Mouse (Mus musculus) intestine, postnatal 0 days (tissue): ENCODE results near the gene 4930415O20Rik. TPM values are rescaled to one million over a fixed set of nuclear protein-coding genes. Genes with fewer than 3 reads are reported as not detected.

ENCODE experiments used
- ATAC-seq: fragments of 200-750 bp; cut with Nextera tagmentation; 2 replicates; pipeline ENCODE4 v1.8.0; 2017; ENCODE audit warnings: mild to moderate bottlenecking, moderate TSS enrichment, moderate library complexity
- H3K27ac ChIP-seq: fragments of 300-500 bp; sonication (generic); 2 replicates; pipeline ENCODE4 v1.5.1; 2014; ENCODE audit warnings: mild to moderate bottlenecking, low read depth, low read length, moderate library complexity
- H3K27me3 ChIP-seq: fragments of 300-500 bp; sonication (generic); replicated peaks from 2 replicates; pipeline ENCODE4 v1.6.1; 2014; ENCODE audit warnings: low read length, mixed read lengths; ENCODE audit not compliant: control insufficient read depth, insufficient read depth
- H3K36me3 ChIP-seq: fragments of 300-500 bp; sonication (generic); 2 replicates; pipeline ENCODE4 v1.6.1; 2014; ENCODE audit warnings: mild to moderate bottlenecking, moderate library complexity; ENCODE audit not compliant: control insufficient read depth, insufficient read depth
- H3K4me1 ChIP-seq: fragments of 300-500 bp; sonication (generic); replicated peaks from 2 replicates; pipeline ENCODE4 v1.6.1; 2014; ENCODE audit warnings: antibody characterized with exemption, low read length, mixed read lengths; ENCODE audit not compliant: control insufficient read depth, insufficient read depth
- H3K4me2 ChIP-seq: fragments of 300-500 bp; sonication (generic); replicated peaks from 2 replicates; pipeline ENCODE4 v1.6.1; 2014; ENCODE audit warnings: low read depth, mild to moderate bottlenecking, moderate library complexity
- H3K4me3 ChIP-seq: fragments of 300-500 bp; sonication (generic); 2 replicates; pipeline ENCODE4 v1.5.1; 2014; ENCODE audit warnings: low read depth, low read length
- H3K9ac ChIP-seq: fragments of 300-500 bp; sonication (generic); 2 replicates; pipeline ENCODE4 v1.6.1; 2014; ENCODE audit warnings: mild to moderate bottlenecking, low read depth, low read length
- H3K9me3 ChIP-seq: fragments of 300-500 bp; sonication (generic); 2 replicates; pipeline ENCODE4 v1.6.1; 2016; ENCODE audit warnings: mixed run types; ENCODE audit not compliant: control insufficient read depth
- CTCF ChIP-seq: sonication (generic); IDR thresholded peaks from 2 replicates; pipeline ENCODE4 v1.5.1; 2016; ENCODE audit warnings: low read depth, mild to moderate bottlenecking, control low read depth, antibody characterized with exemption, moderate library complexity
- WGBS: fragments of 180-500 bp; shearing (Covaris S2); extraction: QIAGEN DNeasy Blood & Tissue Kit; methylation state at CpG from one replicate; pipeline ENCODE4 v1.1.7; 2014; 5-methylcytosine and 5-hydroxymethylcytosine counted together
- polyA plus RNA-seq: library from polyadenylated mRNA; unstranded; fragments of >200 nt; fragmentation: Nextera tagmentation; extraction: Ambion mirVana; gene quantifications from 2 replicates; pipeline ENCODE4 v1.2.1, GENCODE M21; 2015

The 4930415O20Rik gene
- polyA plus RNA-seq, 1 experiment from 2014 or later: not detected

GRCm38 (mm10) chr15:98630540-98630939 is 59.7 kb downstream of the 4930415O20Rik start, which contains the start of gene Cacnb3:
Gene Cacnb3, plus strand, starts transcription at chr15:98630840.
- Histone ChIP-seq H3K4me2 (peak within 1 kb of the TSS; percentile 99), H3K4me1 (0 out of 2 replicates have a peak, but pooled peaks cover 4% of the 10 kb centered on the region), H3K36me3 (no peaks in the 10 kb centered on the region), H3K9me3 (no peaks in the 10 kb centered on the region), H3K4me3 (peak within 1 kb of the TSS; percentile 39), H3K27me3 (peaks cover 26% of the 10 kb centered on the region; the same call in 1 of the 2 replicates), H3K27ac (no peak within 1 kb of the TSS), H3K9ac (no peak within 1 kb of the TSS)
- ATAC-seq: no peak
- TF ChIP-seq CTCF: no peak
- 40% methylated on average over 4 of the region's 4 CpGs for WGBS

DNA sequence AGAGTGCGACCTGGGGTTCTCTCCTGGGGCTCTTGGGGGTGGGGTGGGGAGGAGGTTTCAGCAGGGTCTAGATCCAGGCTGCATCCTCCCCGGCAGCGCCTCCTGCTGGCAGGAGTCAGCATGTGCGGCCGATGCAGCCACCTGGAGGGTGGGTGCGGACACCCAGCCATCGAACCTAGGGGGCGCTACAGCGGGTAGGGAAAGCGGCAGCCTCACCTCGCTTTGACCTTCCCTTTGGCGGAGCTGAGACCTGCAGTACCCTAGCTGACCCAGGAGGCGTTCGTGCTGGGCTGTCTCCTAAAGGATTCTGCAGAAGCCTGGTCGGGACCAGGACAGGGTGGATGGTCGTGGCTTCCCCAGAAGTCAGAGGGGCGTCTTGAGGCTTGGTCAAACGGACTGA is 60.7 kb downstream of the 4930415O20Rik start:
- TF ChIP-seq CTCF: peak; percentile 96
- Histone ChIP-seq H3K27ac (no peak overlapping the region), H3K9me3 (no peaks in the 10 kb centered on the region), H3K9ac (no peak overlapping the region), H3K4me1 (0 out of 2 replicates have a peak, but pooled peaks cover 4% of the 10 kb centered on the region), H3K27me3 (peaks cover 28% of the 10 kb centered on the region; the same call in 1 of the 2 replicates), H3K4me3 (peak overlapping the region; percentile 39), H3K4me2 (peak overlapping the region; percentile 99), H3K36me3 (no peaks in the 10 kb centered on the region)
- 1% methylated on average over 18 of the region's 18 CpGs for WGBS
- ATAC-seq: peak; percentile 55

GRCm38 (mm10) chr15:98632107-98632744 is 61.4 kb downstream of the 4930415O20Rik start:
- H3K4me3 ChIP-seq: peak overlapping the region; percentile 39
- no peak overlapping the region for H3K9ac ChIP-seq
- peak; percentile 46 for ATAC-seq
- WGBS: under 1% methylated on average over 25 of the region's 25 CpGs
- H3K27ac ChIP-seq: no peak overlapping the region
- H3K36me3 ChIP-seq: no peaks in the 10 kb centered on the region
- H3K9me3 ChIP-seq: no peaks in the 10 kb centered on the region
- H3K27me3 ChIP-seq: peaks cover 28% of the 10 kb centered on the region; the same call in 1 of the 2 replicates
- no peak for TF ChIP-seq CTCF
- H3K4me2 ChIP-seq: peak overlapping the region; percentile 99
- H3K4me1 ChIP-seq: 0 out of 2 replicates have a peak, but pooled peaks cover 4% of the 10 kb centered on the region

DNA sequence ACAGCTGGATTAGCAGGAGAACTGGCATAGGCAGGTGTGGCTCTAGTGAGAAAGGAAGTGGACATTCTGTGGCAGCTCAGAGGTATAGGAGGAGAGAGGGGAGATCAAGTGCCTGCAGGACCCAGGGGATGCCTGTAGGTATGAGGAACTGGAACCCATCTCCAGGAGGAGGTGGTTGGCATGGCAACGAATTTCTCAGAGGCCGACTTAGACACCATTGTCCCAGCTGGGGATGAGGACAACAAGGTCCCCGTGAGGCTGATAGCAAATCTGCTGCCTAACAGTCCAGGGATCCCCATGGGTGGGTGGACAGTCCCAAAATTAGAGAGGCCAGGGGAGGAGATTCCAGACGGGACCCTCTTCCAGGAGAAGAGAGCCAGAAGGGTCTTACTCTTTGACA is 62.1 kb downstream of the 4930415O20Rik start:
- Histone ChIP-seq H3K4me2 (peak overlapping the region; percentile 99), H3K4me1 (0 out of 2 replicates have a peak, but pooled peaks cover 4% of the 10 kb centered on the region), H3K27me3 (peaks cover 28% of the 10 kb centered on the region; the same call in 1 of the 2 replicates), H3K9me3 (no peaks in the 10 kb centered on the region), H3K36me3 (no peaks in the 10 kb centered on the region), H3K9ac (no peak overlapping the region), H3K4me3 (peak overlapping the region; percentile 39; the same call in 1 of the 2 replicates), H3K27ac (no peak overlapping the region)
- WGBS: 21% methylated on average over 4 of the region's 4 CpGs
- no peak for TF ChIP-seq CTCF
- no peak for ATAC-seq

DNA sequence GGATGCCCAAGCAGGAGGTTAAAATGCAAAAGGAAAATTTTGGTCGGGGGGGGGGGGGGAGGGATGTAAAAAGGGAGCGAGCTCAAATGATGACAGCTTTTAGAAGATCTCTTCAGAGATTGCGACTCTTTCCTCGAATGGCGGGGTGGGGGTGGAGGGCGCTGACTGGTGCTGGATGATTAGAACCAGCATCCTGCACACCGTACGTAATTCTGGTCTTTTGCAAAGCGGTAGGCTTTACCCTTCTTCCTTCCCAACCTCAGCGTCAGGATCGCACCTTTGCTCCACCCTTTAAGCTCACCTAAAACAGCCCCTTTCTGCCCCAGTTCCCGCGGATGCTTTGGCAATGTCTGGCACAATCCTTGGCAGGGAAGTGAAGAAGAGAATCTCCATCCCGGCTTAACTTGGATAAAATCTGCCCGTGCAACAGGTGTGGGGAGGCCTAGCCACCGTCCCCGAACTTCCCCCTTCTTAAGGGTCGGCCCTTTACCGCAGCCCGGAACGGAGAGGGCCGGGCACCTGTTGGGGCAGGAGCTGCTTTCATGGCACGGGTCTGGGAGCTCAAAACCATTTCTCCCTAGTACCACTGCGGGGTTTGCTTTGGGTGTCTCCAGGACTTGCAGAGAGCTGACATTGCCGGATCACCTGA is 63.1 kb downstream of the 4930415O20Rik start:
- H3K27ac ChIP-seq: 0 out of 2 replicates have a peak overlapping the region, but pooled peaks have one; percentile 57
- no peak for ATAC-seq
- H3K4me1 ChIP-seq: 0 out of 2 replicates have a peak, but pooled peaks cover 4% of the 10 kb centered on the region
- peaks cover 28% of the 10 kb centered on the region; the same call in 1 of the 2 replicates for H3K27me3 ChIP-seq
- no peaks in the 10 kb centered on the region for H3K9me3 ChIP-seq
- H3K9ac ChIP-seq: peak overlapping the region; percentile 70
- no peaks in the 10 kb centered on the region for H3K36me3 ChIP-seq
- no peak for TF ChIP-seq CTCF
- 5% methylated on average over 25 of the region's 25 CpGs for WGBS
- peak overlapping the region; percentile 81 for H3K4me3 ChIP-seq
- peak overlapping the region; percentile 99 for H3K4me2 ChIP-seq

GRCm38 (mm10) chr15:98634541-98635081 is 63.8 kb downstream of the 4930415O20Rik start:
- Histone ChIP-seq H3K9me3 (no peaks in the 10 kb centered on the region), H3K4me3 (peak overlapping the region; percentile 81), H3K4me2 (peak overlapping the region; percentile 99), H3K27ac (peak overlapping the region; percentile 57), H3K9ac (peak overlapping the region; percentile 70), H3K4me1 (0 out of 2 replicates have a peak, but pooled peaks cover 4% of the 10 kb centered on the region), H3K27me3 (peaks cover 28% of the 10 kb centered on the region; the same call in 1 of the 2 replicates), H3K36me3 (no peaks in the 10 kb centered on the region)
- TF ChIP-seq CTCF: no peak
- WGBS: 1% methylated on average over 65 of the region's 65 CpGs
- peak; percentile 34 for ATAC-seq
